Mouse (Mus musculus) neural tube, embryonic 14.5 days (tissue): ENCODE data around the gene Adamts3. TPM values are rescaled to one million over a fixed set of nuclear protein-coding genes. Genes with fewer than 3 reads are reported as not detected.

ENCODE experiments used
- ATAC-seq: fragments of 200-750 bp; cut with Nextera tagmentation; 2 replicates; pipeline ENCODE4 v1.8.0; 2017; ENCODE audit warnings: low read depth, mild to moderate bottlenecking, moderate TSS enrichment, moderate library complexity
- H3K27ac ChIP-seq: fragments of 300-500 bp; sonication (generic); 2 replicates; pipeline ENCODE4 v1.5.1; 2014; ENCODE audit warnings: low read depth, mild to moderate bottlenecking, control low read depth, low read length, moderate library complexity, mixed read lengths
- H3K27me3 ChIP-seq: fragments of 300-500 bp; sonication (generic); 2 replicates; pipeline ENCODE4 v1.6.1; 2014; ENCODE audit warnings: low read length; ENCODE audit not compliant: control insufficient read depth, insufficient read depth
- H3K36me3 ChIP-seq: fragments of 300-500 bp; sonication (generic); 2 replicates; pipeline ENCODE4 v1.6.1; 2014; ENCODE audit warnings: low read length, mixed read lengths; ENCODE audit not compliant: control insufficient read depth, insufficient read depth
- H3K4me1 ChIP-seq: fragments of 300-500 bp; sonication (generic); 2 replicates; pipeline ENCODE4 v1.6.1; 2014; ENCODE audit warnings: low read length; ENCODE audit not compliant: control insufficient read depth, insufficient read depth
- H3K4me2 ChIP-seq: fragments of 300-500 bp; sonication (generic); 2 replicates; pipeline ENCODE4 v1.6.1; 2014; ENCODE audit warnings: mild to moderate bottlenecking, low read depth, low read length, control low read depth
- H3K4me3 ChIP-seq: fragments of 300-500 bp; sonication (generic); 2 replicates; pipeline ENCODE4 v1.5.1; 2014; ENCODE audit warnings: low read depth, low read length, control low read depth, mixed read lengths
- H3K9ac ChIP-seq: fragments of 300-500 bp; sonication (generic); replicated peaks from 2 replicates; pipeline ENCODE4 v1.6.1; 2014; ENCODE audit warnings: low read depth, mild to moderate bottlenecking, control low read depth, low read length, mixed read lengths
- H3K9me3 ChIP-seq: fragments of 300-500 bp; sonication (generic); 2 replicates; pipeline ENCODE4 v1.6.1; 2016; ENCODE audit warnings: low read length; ENCODE audit not compliant: control insufficient read depth
- WGBS: fragments of 180-500 bp; shearing (Covaris S2); extraction: QIAGEN DNeasy Blood & Tissue Kit; methylation state at CpG from one replicate; pipeline ENCODE4 v1.1.7; 2014; 5-methylcytosine and 5-hydroxymethylcytosine counted together
- polyA plus RNA-seq: library from polyadenylated mRNA; unstranded; fragments of >200 nt; fragmentation: Nextera tagmentation; extraction: Ambion mirVana; gene quantifications from 2 replicates; pipeline ENCODE4 v1.2.1, GENCODE M21; 2014

The Adamts3 gene
- polyA plus RNA-seq, 1 experiment from 2014 or later, result 10.9 TPM

- no peaks in the 10 kb centered on the region for H3K9me3 ChIP-seq
- H3K4me2 ChIP-seq, result no peak overlapping the region
- no peak overlapping the region for H3K9ac ChIP-seq
- H3K36me3 ChIP-seq, result no peaks in the 10 kb centered on the region
- H3K4me1 ChIP-seq, result no peaks in the 10 kb centered on the region; the same call in 1 of the 2 replicates
- no peak overlapping the region for H3K27ac ChIP-seq
- no peak overlapping the region for H3K4me3 ChIP-seq
- no peak for ATAC-seq
- H3K27me3 ChIP-seq, result no peaks in the 10 kb centered on the region
- 75% methylated on average over 4 of the region's 4 CpGs for WGBS
These were observed 173.7 kb downstream of the Adamts3 start for GRCm38 (mm10) chr5:89709459-89709858.

GRCm38 (mm10) chr5:89704264-89704663, 178.9 kb downstream of the Adamts3 start:
- H3K27me3 ChIP-seq, result no peaks in the 10 kb centered on the region
- peak; percentile 32; the same call in 1 of the 2 replicates for ATAC-seq
- no peaks in the 10 kb centered on the region for H3K36me3 ChIP-seq
- H3K9ac ChIP-seq, result no peak overlapping the region
- WGBS, result 14% methylated on average over 1 of the region's 1 CpGs
- H3K9me3 ChIP-seq, result no peaks in the 10 kb centered on the region
- H3K4me2 ChIP-seq, result no peak overlapping the region
- no peak overlapping the region for H3K4me3 ChIP-seq
- H3K4me1 ChIP-seq, result peaks cover 6% of the 10 kb centered on the region
- H3K27ac ChIP-seq, result no peak overlapping the region

GRCm38 (mm10) chr5:89701241-89702007, 181.7 kb downstream of the Adamts3 start:
- peak; percentile 92 for ATAC-seq
- H3K4me2 ChIP-seq, result no peak overlapping the region

GRCm38 (mm10) chr5:89687826-89688225, 195.3 kb downstream of the Adamts3 start:
- Histone ChIP-seq H3K9me3 (no peaks in the 10 kb centered on the region), H3K27me3 (no peaks in the 10 kb centered on the region), H3K36me3 (no peaks in the 10 kb centered on the region), H3K9ac (no peak overlapping the region), H3K4me1 (no peaks in the 10 kb centered on the region), H3K4me2 (no peak overlapping the region), H3K27ac (no peak overlapping the region), H3K4me3 (no peak overlapping the region)
- WGBS, result 76% methylated on average over 1 of the region's 1 CpGs
- no peak for ATAC-seq

More at GRCm38 (mm10) chr5:89701241-89702007, 181.7 kb downstream of the Adamts3 start:
- H3K9ac ChIP-seq, result no peak overlapping the region
- 46% methylated on average over 9 of the region's 9 CpGs for WGBS
- peak overlapping the region; percentile 40; the same call in 1 of the 2 replicates for H3K27ac ChIP-seq
- peaks cover 6% of the 10 kb centered on the region for H3K4me1 ChIP-seq
- H3K27me3 ChIP-seq, result no peaks in the 10 kb centered on the region
- H3K36me3 ChIP-seq, result no peaks in the 10 kb centered on the region
- H3K9me3 ChIP-seq, result no peaks in the 10 kb centered on the region
- no peak overlapping the region for H3K4me3 ChIP-seq

- no peaks in the 10 kb centered on the region for H3K36me3 ChIP-seq
- H3K9me3 ChIP-seq, result no peaks in the 10 kb centered on the region
- WGBS, result 50% methylated on average over 5 of the region's 5 CpGs
- H3K4me1 ChIP-seq, result no peaks in the 10 kb centered on the region
- no peak overlapping the region for H3K4me3 ChIP-seq
- peak; percentile 47; the same call in 1 of the 2 replicates for ATAC-seq
- no peak overlapping the region for H3K27ac ChIP-seq
- H3K9ac ChIP-seq, result no peak overlapping the region
- H3K4me2 ChIP-seq, result no peak overlapping the region
- no peaks in the 10 kb centered on the region for H3K27me3 ChIP-seq
These were observed 203.1 kb downstream of the Adamts3 start for GRCm38 (mm10) chr5:89679871-89680536.

- no peaks in the 10 kb centered on the region for H3K27me3 ChIP-seq
- H3K36me3 ChIP-seq, result no peaks in the 10 kb centered on the region
- no peak overlapping the region for H3K4me2 ChIP-seq
- H3K9me3 ChIP-seq, result no peaks in the 10 kb centered on the region
- 97% methylated on average over 4 of the region's 4 CpGs for WGBS
- no peak for ATAC-seq
- H3K4me3 ChIP-seq, result no peak overlapping the region
- no peaks in the 10 kb centered on the region for H3K4me1 ChIP-seq
- no peak overlapping the region for H3K27ac ChIP-seq
- H3K9ac ChIP-seq, result no peak overlapping the region
These were observed 205.0 kb downstream of the Adamts3 start for GRCm38 (mm10) chr5:89678148-89678547.

GRCm38 (mm10) chr5:89674066-89674848, 208.9 kb downstream of the Adamts3 start:
- Histone ChIP-seq H3K4me1 (no peaks in the 10 kb centered on the region), H3K27ac (no peak overlapping the region), H3K9me3 (no peaks in the 10 kb centered on the region), H3K27me3 (no peaks in the 10 kb centered on the region), H3K4me2 (no peak overlapping the region), H3K36me3 (no peaks in the 10 kb centered on the region), H3K4me3 (no peak overlapping the region), H3K9ac (no peak overlapping the region)
- ATAC-seq, result no peak
- 82% methylated on average over 9 of the region's 9 CpGs for WGBS

GRCm38 (mm10) chr5:89672950-89673349, 210.2 kb downstream of the Adamts3 start:
- Histone ChIP-seq H3K36me3 (no peaks in the 10 kb centered on the region), H3K4me1 (no peaks in the 10 kb centered on the region), H3K27ac (no peak overlapping the region), H3K4me2 (no peak overlapping the region), H3K9ac (no peak overlapping the region), H3K9me3 (no peaks in the 10 kb centered on the region), H3K4me3 (no peak overlapping the region), H3K27me3 (no peaks in the 10 kb centered on the region)
- no peak for ATAC-seq
- WGBS, result 80% methylated on average over 4 of the region's 4 CpGs
